ENCODE assay signal across 19 mouse cellular contexts in the genomic region with DNA sequence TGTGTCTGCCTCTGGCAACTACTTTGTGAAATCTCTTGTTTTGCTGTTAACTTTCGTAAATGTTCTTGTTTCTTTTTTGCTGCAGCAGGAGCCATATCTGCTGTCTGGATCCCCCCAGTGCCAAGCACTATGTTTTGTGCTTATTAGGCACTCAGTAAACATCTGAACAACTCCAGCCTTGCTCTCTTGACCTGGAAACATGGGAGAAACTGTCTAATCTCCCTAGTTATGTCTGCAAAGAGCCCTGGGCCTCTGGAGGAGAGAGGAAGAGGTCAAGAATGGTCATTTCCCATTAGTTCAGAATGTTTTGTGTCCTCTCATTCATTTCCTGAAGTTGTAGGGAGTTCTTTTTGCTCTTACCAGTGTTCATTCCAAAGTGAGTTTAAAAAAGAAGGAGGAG.
"Had no signal": no experiment of that assay in that cellular context is flagged by ENCODE, and none has a peak within 500 bp of the region (broad histone marks: within the 10 kb centered on the region; RNA-seq: fewer than 3 reads in every experiment).

No protein-coding gene starts in this region.

- H3K27ac ChIP-seq: hindbrain, postnatal 0 days; limb, embryonic 12.5 days; limb, embryonic 15.5 days; liver, embryonic 12.5 days; liver, embryonic 15.5 days; stomach, postnatal 0 days had no signal

- H3K9me3 ChIP-seq: limb, embryonic 12.5 days; limb, embryonic 15.5 days; liver, embryonic 12.5 days; liver, embryonic 15.5 days had no signal

- H3K4me2 ChIP-seq: limb, embryonic 12.5 days; limb, embryonic 15.5 days; liver, embryonic 12.5 days; liver, embryonic 15.5 days; midbrain, embryonic 11.5 days had no signal

- H3K27me3 ChIP-seq: limb, embryonic 12.5 days; limb, embryonic 15.5 days; liver, embryonic 12.5 days; liver, embryonic 15.5 days had no signal

- ATAC-seq: hindbrain, postnatal 0 days; inflammation-experienced regulatory T-cells, adult 6 months; intestine, embryonic 16.5 days; liver, embryonic 12.5 days had no signal

- H3K4me3 ChIP-seq: limb, embryonic 12.5 days; limb, embryonic 15.5 days; liver, embryonic 12.5 days; liver, embryonic 15.5 days had no signal

- H3K36me3 ChIP-seq: limb, embryonic 12.5 days; limb, embryonic 15.5 days; liver, embryonic 12.5 days; liver, embryonic 15.5 days had no signal

- H3K9ac ChIP-seq: limb, embryonic 12.5 days; limb, embryonic 15.5 days; liver, embryonic 12.5 days; liver, embryonic 15.5 days had no signal

- DNase-seq: kidney, postnatal 4 days; left cerebral cortex, postnatal 4 days; lung, adult 2 months; lung, postnatal 14 days; lung, postnatal 4 days; midbrain, embryonic 14.5 days; retina, postnatal 1 day; right cerebral cortex, postnatal 25 days; thymus, adult 18-20 months; thymus, postnatal 36 days had no signal

- H3K4me1 ChIP-seq: limb, embryonic 12.5 days; limb, embryonic 15.5 days; liver, embryonic 12.5 days; liver, embryonic 15.5 days had no signal
